Mouse (Mus musculus) brain, embryonic 14.5 days (tissue): ENCODE data around the gene Hs3st1.

Source experiments
- CTCF ChIP-seq: fragments of 200-500 bp; IDR thresholded peaks from 2 replicates; pipeline ENCODE4 v1.5.1; 2012; ENCODE audit warnings: inconsistent platforms, mild to moderate bottlenecking, moderate library complexity, borderline replicate concordance; ENCODE audit not compliant: insufficient read depth, insufficient read length; ENCODE audit errors: extremely low read depth
- POLR2A ChIP-seq: fragments of 200-500 bp; IDR thresholded peaks from 2 replicates; pipeline ENCODE4 v1.6.1; 2012; ENCODE audit warnings: mild to moderate bottlenecking, inconsistent platforms, borderline replicate concordance; ENCODE audit not compliant: poor library complexity, insufficient read depth, insufficient read length, severe bottlenecking; ENCODE audit errors: extremely low read depth

- TF ChIP-seq CTCF = no peak
- no peak for TF ChIP-seq POLR2A
Measured at GRCm38 (mm10) chr5:39777094-39777710, 21.9 kb upstream of the Hs3st1 start.
